Mouse (Mus musculus) heart, adult 2 months (tissue): Measurements from ENCODE around the gene Zfp365.

Experiments
- EP300 ChIP-seq: fragments of 200-500 bp; IDR thresholded peaks from 2 replicates; pipeline ENCODE4 v1.6.1; 2011; ENCODE audit warnings: low read depth, low read length, control low read depth; ENCODE audit not compliant: insufficient read depth
- POLR2A ChIP-seq: fragments of 200-500 bp; IDR thresholded peaks from 2 replicates; pipeline ENCODE4 v1.6.1; 2011; ENCODE audit warnings: mild to moderate bottlenecking, low read depth, low read length, control low read depth; ENCODE audit not compliant: insufficient read depth

GRCm38 (mm10) chr10:67911447-67912336 is 770 bp downstream of the Zfp365 start:
- TF ChIP-seq POLR2A (no peak), EP300 (no peak)
